Mouse (Mus musculus) kidney, adult 2 months (tissue): ENCODE data around the gene Grap.

Experiments used
- CTCF ChIP-seq: fragments of 200-500 bp; conservative IDR thresholded peaks from 2 replicates; pipeline ENCODE4 v1.5.1; 2011; ENCODE audit warnings: low read depth, mild to moderate bottlenecking, control low read depth, low read length, moderate library complexity, mixed read lengths; ENCODE audit not compliant: insufficient read depth, insufficient read length
- POLR2A ChIP-seq: fragments of 200-500 bp; IDR thresholded peaks from one replicate; pipeline ENCODE4 v1.6.1; 2011; ENCODE audit warnings: low read depth, low read length, control low read depth

GRCm38 (mm10) chr11:61611197-61611596 is 41.9 kb upstream of the Grap start:
- TF ChIP-seq POLR2A: no peak
- no peak for TF ChIP-seq CTCF
